Mouse (Mus musculus) left cerebral cortex, postnatal 14 days (tissue): ENCODE results near the gene Atxn7l3. TPM values are rescaled to one million over a fixed set of nuclear protein-coding genes. Genes with fewer than 3 reads are reported as not detected.

Experiments
- DNase-seq, 2 experiments: peaks; one replicate each; pipeline ENCODE4 v3.0.0; 2021 to 2022; ENCODE audit warnings: low spot score in 2 of 2, mixed read lengths in 1 of 2
- intact Hi-C: fragments of 180-260 bp; cut with DNase I; formaldehyde crosslinking; loops from one replicate; pipeline ENCODE4 v1.15.1; 2025
- total RNA-seq, 2 experiments: library from RNA; stranded (reverse); gene quantifications; 2 replicates each; pipeline ENCODE4 v1.2.3; 2021

The Atxn7l3 gene
- total RNA-seq, 2 experiments from 2014 or later, result 180 to 196 TPM

GRCm38 (mm10) chr11:102241246-102241645, 55.2 kb downstream of the Atxn7l3 start:
- no peak for DNase-seq
- intact Hi-C loops, result no loop called here

- intact Hi-C loops, result no loop called here
- DNase-seq, result no peak
Measured at GRCm38 (mm10) chr11:102240636-102241035, 55.8 kb downstream of the Atxn7l3 start.

Other genes with a start within 250 kb of the Atxn7l3 start
- gene Mpp2, start 208.1 kb downstream of the Atxn7l3 start, total RNA-seq, result 100 to 1,000 TPM; 152 to 155 TPM
- not detected for gene Ppy, start 195.3 kb downstream of the Atxn7l3 start, total RNA-seq
- gene Pyy, start 188.8 kb downstream of the Atxn7l3 start, total RNA-seq, result not detected
- gene Nags, start 151.1 kb downstream of the Atxn7l3 start, total RNA-seq, result not detected
- 10 to 100 TPM; 27.0 to 30.3 TPM for gene Tmem101, start 140.2 kb downstream of the Atxn7l3 start, total RNA-seq
- gene Lsm12, start 111.3 kb downstream of the Atxn7l3 start, total RNA-seq, result 10 to 100 TPM; 60.5 to 65.2 TPM
- gene G6pc3, start 107.0 kb downstream of the Atxn7l3 start, total RNA-seq, result 10 to 100 TPM; 45.5 to 49.1 TPM
- 100 to 1,000 TPM; 194 to 197 TPM for gene Hdac5, start 66.5 kb downstream of the Atxn7l3 start, total RNA-seq
- gene BC030867, start 47.7 kb downstream of the Atxn7l3 start, total RNA-seq, result under 1 TPM; 0.46 to 0.63 TPM
- under 1 TPM; 0.59 to 0.72 TPM for gene Asb16, start 27.9 kb downstream of the Atxn7l3 start, total RNA-seq
- 10 to 100 TPM; 66.1 to 69.5 TPM for gene Tmub2, start 11.7 kb downstream of the Atxn7l3 start, total RNA-seq
- 100 to 1,000 TPM; 104 to 108 TPM for gene Ubtf, start 23.1 kb upstream of the Atxn7l3 start, total RNA-seq
- gene Slc4a1, start 69.6 kb upstream of the Atxn7l3 start, total RNA-seq, result 1 to 10 TPM; 1.2 to 1.3 TPM
- gene Rundc3a, start 96.8 kb upstream of the Atxn7l3 start, total RNA-seq, result 100 to 1,000 TPM; 399 to 416 TPM
- 10 to 100 TPM; 71.0 to 71.3 TPM for gene Slc25a39, start 111.3 kb upstream of the Atxn7l3 start, total RNA-seq
- gene Grn, start 133.7 kb upstream of the Atxn7l3 start, total RNA-seq, result 10 to 100 TPM; 74.3 to 78.5 TPM
- gene Fam171a2, start 151.1 kb upstream of the Atxn7l3 start, total RNA-seq, result 100 to 1,000 TPM in 1 of 2 experiments, 10 to 100 TPM in 1; 97.3 to 111 TPM
- gene Itga2b, start 173.5 kb upstream of the Atxn7l3 start, total RNA-seq, result 1 to 10 TPM; 2.0 to 3.6 TPM